Mouse (Mus musculus) lung, postnatal 0 days (tissue): Measurements from ENCODE around the gene Ptprn2.

Experiments
- CTCF ChIP-seq: IDR thresholded peaks from 2 replicates; pipeline ENCODE4 v1.5.1; 2016; ENCODE audit warnings: antibody characterized with exemption, mild to moderate bottlenecking
- EP300 ChIP-seq: IDR thresholded peaks from 2 replicates; pipeline ENCODE4 v1.6.1; 2016; ENCODE audit warnings: antibody characterized with exemption, mild to moderate bottlenecking, control low read depth

DNA sequence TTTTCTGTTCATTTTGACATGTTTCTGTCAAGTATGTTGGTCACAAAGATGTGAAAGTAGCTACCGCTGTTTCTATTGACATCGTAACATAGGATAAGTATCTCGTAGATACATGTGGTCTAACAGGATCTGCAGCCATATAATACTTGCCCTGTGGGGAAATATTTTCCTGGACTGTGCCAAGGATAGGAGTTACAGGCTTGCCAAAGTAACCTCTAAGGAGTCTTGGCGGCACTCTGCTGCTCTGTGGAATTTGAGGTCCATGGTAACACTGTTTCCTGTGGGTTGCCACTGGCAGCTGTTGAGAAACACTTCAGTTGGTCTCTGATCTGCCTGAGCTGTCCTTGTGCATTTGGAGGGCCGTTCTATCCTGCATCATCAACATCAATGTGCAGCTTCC, 317.8 kb downstream of the Ptprn2 start:
- TF ChIP-seq CTCF (no peak), EP300 (no peak)
